Mouse (Mus musculus) erythroblast, embryonic 14.5 days (primary cell): ENCODE results near the gene Intu.

Experiments used
- GATA1 ChIP-seq: IDR thresholded peaks from 2 replicates; pipeline ENCODE4 v1.6.1; 2012; ENCODE audit warnings: low read length, inconsistent platforms, mixed read lengths
- TAL1 ChIP-seq: IDR thresholded peaks from 3 replicates; pipeline ENCODE4 v1.6.1; 2012; ENCODE audit warnings: low read length, inconsistent platforms, mixed read lengths

DNA sequence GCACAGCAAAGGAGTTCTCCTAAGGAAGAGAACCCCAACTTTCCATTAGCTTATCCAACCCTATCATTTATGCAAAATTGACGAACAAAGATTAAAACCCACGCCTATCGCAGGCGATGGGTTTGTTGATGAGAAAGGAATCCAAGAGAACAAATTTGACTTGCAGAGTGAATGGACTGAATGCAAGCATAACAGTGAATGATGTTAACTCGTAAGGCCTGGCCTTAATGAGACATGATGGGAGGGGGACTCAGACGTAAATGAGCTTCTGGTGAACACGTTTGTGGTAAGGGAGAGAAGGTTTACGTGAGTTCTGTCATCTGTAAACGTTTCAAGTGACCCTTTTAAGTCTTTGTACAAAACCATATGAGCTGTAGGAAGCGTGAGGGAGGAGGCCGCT is 1.2 kb downstream of the Intu start:
- TF ChIP-seq GATA1 (no peak), TAL1 (no peak)
